Mouse (Mus musculus): ENCODE data around the gene Mst1. TPM values are rescaled to one million over a fixed set of nuclear protein-coding genes. Genes with fewer than 3 reads are reported as not detected.

Gene Mst1
- polyA plus RNA-seq, 1 experiment, result not detected

GRCm38 (mm10) chr9:108090611-108091120 lies 10.4 kb downstream of the Mst1 start:
- Histone ChIP-seq H3K27ac (ENCODE audit: insufficient read depth, low read depth, low read length) (no peak overlapping the region), H3K4me1 (ENCODE audit: control insufficient read depth, insufficient read depth, low read length) (peaks cover 12% of the 10 kb centered on the region), H3K4me3 (ENCODE audit: insufficient read depth, low read depth, low read length) (no peak overlapping the region)
- TF ChIP-seq POLR2A (IDR thresholded peaks at IDR 0.05; ENCODE audit: insufficient read depth, low read depth, low read length), result no peak
- TF ChIP-seq CTCF (IDR thresholded peaks at IDR 0.05; ENCODE audit: insufficient read depth, low read depth, low read length), result no peak
- WGBS, result 98% methylated on average over 7 of the region's 7 CpGs

GRCm38 (mm10) chr9:108093586-108093985 lies 13.3 kb downstream of the Mst1 start:
- Histone ChIP-seq H3K4me3 (ENCODE audit: insufficient read depth, low read depth, low read length) (peak overlapping the region; percentile 57), H3K27ac (ENCODE audit: insufficient read depth, low read depth, low read length) (no peak overlapping the region), H3K4me1 (ENCODE audit: control insufficient read depth, insufficient read depth, low read length) (peaks cover 14% of the 10 kb centered on the region)
- WGBS, result 69% methylated on average over 10 of the region's 10 CpGs
- no peak for TF ChIP-seq POLR2A (IDR thresholded peaks at IDR 0.05; ENCODE audit: insufficient read depth, low read depth, low read length)
- TF ChIP-seq CTCF (IDR thresholded peaks at IDR 0.05; ENCODE audit: insufficient read depth, low read depth, low read length), result no peak

DNA sequence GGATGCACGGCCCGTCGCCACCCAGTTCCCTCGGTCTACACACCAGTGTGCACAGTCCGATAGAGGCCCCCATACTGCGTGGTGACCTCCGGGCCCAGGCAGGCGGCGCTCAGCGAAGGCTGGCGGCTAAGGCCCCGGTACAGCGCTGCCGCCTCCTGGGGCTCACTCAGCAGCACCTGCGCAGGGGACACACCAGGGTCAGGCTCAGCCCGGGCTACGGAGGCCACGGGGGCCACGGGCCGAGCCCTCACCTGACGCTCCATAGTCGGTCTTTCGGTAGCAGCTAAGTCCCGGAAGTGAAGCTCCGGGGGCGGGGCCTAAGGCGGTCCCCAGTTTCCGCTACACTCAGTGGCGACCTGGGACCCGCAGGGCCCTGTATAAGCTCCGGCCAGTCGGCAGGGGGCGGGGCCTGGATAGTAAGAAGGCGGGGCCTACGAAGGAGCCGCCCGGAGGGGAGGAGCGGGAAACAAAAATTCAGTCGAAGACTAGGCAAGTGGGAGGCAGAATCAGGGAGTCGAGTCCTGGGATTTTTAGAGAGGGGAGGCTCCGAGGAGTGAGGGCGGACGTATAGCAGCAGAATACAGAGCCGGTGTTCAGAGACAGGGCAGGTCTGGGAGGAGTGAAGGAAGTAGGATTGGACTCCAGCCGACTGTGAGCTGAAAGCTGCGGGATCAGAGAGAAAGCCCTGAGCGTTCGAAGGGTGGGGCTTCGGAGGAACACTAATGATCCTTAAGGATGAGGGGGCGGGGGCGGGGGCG lies 14.1 kb downstream of the Mst1 start, which contains the start of gene Apeh:
Apeh (minus strand) TSS at position 423 of the 758 bp plus-strand sequence.
- Histone ChIP-seq H3K4me3 (ENCODE audit: insufficient read depth, low read depth, low read length) (peak within 1 kb of the TSS; percentile 57), H3K4me1 (ENCODE audit: control insufficient read depth, insufficient read depth, low read length) (peaks cover 14% of the 10 kb centered on the region), H3K27ac (ENCODE audit: insufficient read depth, low read depth, low read length) (peak within 1 kb of the TSS; percentile 12; the same call in 1 of the 2 replicates)
- TF ChIP-seq CTCF (IDR thresholded peaks at IDR 0.05; ENCODE audit: insufficient read depth, low read depth, low read length) (no peak), POLR2A (IDR thresholded peaks at IDR 0.05; ENCODE audit: insufficient read depth, low read depth, low read length) (no peak; the same call in 1 of the 2 replicates)
- WGBS, result under 1% methylated on average over 52 of the region's 52 CpGs

- under 1% methylated on average over 16 of the region's 16 CpGs for WGBS
- Histone ChIP-seq H3K4me1 (ENCODE audit: control insufficient read depth, insufficient read depth, low read length) (peaks cover 14% of the 10 kb centered on the region), H3K4me3 (ENCODE audit: insufficient read depth, low read depth, low read length) (peak overlapping the region; percentile 57), H3K27ac (ENCODE audit: insufficient read depth, low read depth, low read length) (peak overlapping the region; percentile 12; the same call in 1 of the 2 replicates)
- TF ChIP-seq CTCF (IDR thresholded peaks at IDR 0.05; ENCODE audit: insufficient read depth, low read depth, low read length) (no peak), POLR2A (IDR thresholded peaks at IDR 0.05; ENCODE audit: insufficient read depth, low read depth, low read length) (no peak)
Measured at GRCm38 (mm10) chr9:108094998-108095411, 14.8 kb downstream of the Mst1 start.

- TF ChIP-seq CTCF (IDR thresholded peaks at IDR 0.05; ENCODE audit: insufficient read depth, low read depth, low read length) (0 out of 2 replicates have a peak, but pooled peaks have one; percentile 29), POLR2A (IDR thresholded peaks at IDR 0.05; ENCODE audit: insufficient read depth, low read depth, low read length) (no peak)
- Histone ChIP-seq H3K4me1 (ENCODE audit: control insufficient read depth, insufficient read depth, low read length) (peaks cover 14% of the 10 kb centered on the region), H3K27ac (ENCODE audit: insufficient read depth, low read depth, low read length) (no peak overlapping the region), H3K4me3 (ENCODE audit: insufficient read depth, low read depth, low read length) (no peak overlapping the region)
- WGBS, result 8% methylated on average over 3 of the region's 3 CpGs
Measured at GRCm38 (mm10) chr9:108095518-108095917, 15.3 kb downstream of the Mst1 start.

DNA sequence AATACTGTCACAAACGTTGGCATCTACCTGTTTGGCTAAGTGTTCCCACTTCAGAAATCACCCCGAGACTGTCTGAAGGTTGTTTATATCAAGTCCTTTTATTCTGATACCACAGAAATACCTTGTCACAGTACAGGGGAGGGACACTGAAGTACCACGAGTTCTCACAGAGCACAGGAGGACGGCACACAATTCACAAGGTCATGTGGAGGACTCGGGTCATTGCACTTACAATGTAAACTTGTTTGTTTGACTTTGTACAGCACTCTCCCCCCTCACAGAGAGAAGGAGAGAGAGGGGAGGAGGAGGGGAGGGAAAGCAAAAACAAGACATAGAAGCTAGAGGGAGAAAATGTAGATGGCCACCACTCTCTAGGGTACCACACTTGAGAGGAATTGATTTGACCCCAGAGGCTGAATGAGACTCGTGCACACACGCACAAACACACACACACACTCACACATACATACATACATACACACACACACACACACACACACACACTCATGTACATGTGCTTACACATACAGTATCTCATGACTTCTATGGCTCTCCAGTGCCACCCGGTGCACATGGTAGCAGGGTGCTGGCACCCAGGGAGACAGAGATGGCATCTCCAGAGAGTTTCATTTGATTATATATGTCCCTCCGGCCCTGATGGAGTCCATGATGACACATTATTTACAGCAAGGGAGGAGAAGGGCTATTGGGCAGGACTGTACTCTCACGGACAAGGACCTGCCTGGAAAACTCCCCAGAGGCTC lies 15.9 kb downstream of the Mst1 start:
- H3K4me3 ChIP-seq (ENCODE audit: insufficient read depth, low read depth, low read length), result no peak overlapping the region
- 0 out of 2 replicates have a peak overlapping the region, but pooled peaks have one; percentile 18 for H3K27ac ChIP-seq (ENCODE audit: insufficient read depth, low read depth, low read length)
- TF ChIP-seq CTCF (IDR thresholded peaks at IDR 0.05; ENCODE audit: insufficient read depth, low read depth, low read length) (no peak), POLR2A (IDR thresholded peaks at IDR 0.05; ENCODE audit: insufficient read depth, low read depth, low read length) (no peak)
- H3K4me1 ChIP-seq (ENCODE audit: control insufficient read depth, insufficient read depth, low read length), result peaks cover 14% of the 10 kb centered on the region
- 57% methylated on average over 10 of the region's 10 CpGs for WGBS

DNA sequence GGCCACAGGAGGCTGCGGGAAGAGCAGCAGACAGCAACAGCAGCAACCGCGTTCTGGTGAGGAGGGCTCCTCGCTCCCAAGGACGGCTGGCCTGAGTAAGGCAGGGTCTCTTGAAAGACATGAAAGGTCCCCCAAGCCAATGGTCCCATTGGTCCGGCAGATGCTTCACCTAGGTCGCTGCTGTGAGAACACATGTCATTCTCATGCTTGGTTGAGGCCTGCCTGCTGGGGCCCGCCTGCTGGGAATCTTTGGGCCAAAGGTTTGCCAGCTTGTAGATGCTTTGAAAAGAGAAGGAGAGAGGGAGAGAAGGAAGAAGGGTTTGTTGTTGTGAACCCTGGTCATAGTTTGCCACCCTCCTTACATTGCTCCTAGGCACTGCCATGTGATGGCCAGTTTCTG lies 19.4 kb downstream of the Mst1 start:
- peaks cover 7% of the 10 kb centered on the region for H3K4me1 ChIP-seq (ENCODE audit: control insufficient read depth, insufficient read depth, low read length)
- no peak overlapping the region for H3K27ac ChIP-seq (ENCODE audit: insufficient read depth, low read depth, low read length)
- WGBS, result 90% methylated on average over 8 of the region's 8 CpGs
- no peak for TF ChIP-seq CTCF (IDR thresholded peaks at IDR 0.05; ENCODE audit: insufficient read depth, low read depth, low read length)
- TF ChIP-seq POLR2A (IDR thresholded peaks at IDR 0.05; ENCODE audit: insufficient read depth, low read depth, low read length), result no peak
- H3K4me3 ChIP-seq (ENCODE audit: insufficient read depth, low read depth, low read length), result no peak overlapping the region

DNA sequence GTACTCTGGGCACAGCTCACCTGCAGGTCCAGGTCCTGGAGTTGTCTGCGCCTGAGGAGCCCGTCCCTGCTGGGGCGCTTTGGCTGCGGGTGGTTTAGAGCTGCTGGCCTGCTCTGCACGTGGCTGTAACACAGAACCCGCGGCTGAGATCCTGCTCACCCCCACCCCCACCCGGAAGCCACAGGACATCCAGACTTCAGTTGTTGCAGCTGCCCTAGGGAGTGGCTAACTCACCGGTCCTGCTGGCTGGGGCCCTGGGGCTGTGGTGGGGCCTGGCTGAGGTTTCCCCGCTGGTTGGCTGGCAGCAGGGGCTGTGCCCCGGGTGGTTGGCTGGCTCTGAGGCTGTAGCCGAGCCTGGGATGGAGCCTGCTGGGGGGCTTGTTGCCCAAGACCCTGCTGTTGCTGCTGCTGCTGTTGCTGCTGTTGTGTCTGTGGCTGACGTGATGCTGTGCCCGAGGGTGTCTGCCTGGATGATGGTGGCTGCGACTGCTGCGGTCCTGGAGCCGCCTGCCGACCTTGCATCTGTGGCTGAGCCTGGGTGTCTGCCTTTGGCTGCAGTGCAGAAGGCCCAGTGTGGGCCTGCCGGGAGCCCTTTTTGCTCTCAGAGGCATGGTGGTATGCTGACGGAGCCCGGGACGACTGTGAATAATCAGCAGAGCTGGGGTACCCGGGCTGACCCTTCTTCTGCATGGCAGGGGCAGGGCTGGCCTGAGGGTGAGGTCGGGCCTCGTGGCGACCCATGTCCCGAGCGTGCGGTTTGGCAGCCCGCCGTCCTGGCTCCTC lies 24.7 kb downstream of the Mst1 start:
- Histone ChIP-seq H3K4me1 (ENCODE audit: control insufficient read depth, insufficient read depth, low read length) (peaks cover 15% of the 10 kb centered on the region), H3K4me3 (ENCODE audit: insufficient read depth, low read depth, low read length) (no peak overlapping the region), H3K27ac (ENCODE audit: insufficient read depth, low read depth, low read length) (no peak overlapping the region)
- 44% methylated on average over 31 of the region's 31 CpGs for WGBS
- TF ChIP-seq POLR2A (IDR thresholded peaks at IDR 0.05; ENCODE audit: insufficient read depth, low read depth, low read length), result no peak
- no peak for TF ChIP-seq CTCF (IDR thresholded peaks at IDR 0.05; ENCODE audit: insufficient read depth, low read depth, low read length)

Data from olfactory bulb, adult 2 months (tissue).